Mouse (Mus musculus): ENCODE measurements around the gene Scube3.

GRCm38 (mm10) chr17:28120460-28120859 is 21.5 kb upstream of the Scube3 start:
- TF ChIP-seq CTCF (IDR thresholded peaks at IDR 0.05; ENCODE audit: borderline replicate concordance, extremely low read depth, insufficient read depth, insufficient read length) (no peak), POLR2A (IDR thresholded peaks at IDR 0.05; ENCODE audit: borderline replicate concordance, extremely low read depth, insufficient read depth, insufficient read length, poor library complexity, severe bottlenecking) (no peak)
